Mouse (Mus musculus): ENCODE measurements at regions not wholly inside any gene's neighbourhood (a gene's known extent, or its start where the extent isn't known, plus 50 kb on each side); places are given as distances from the start of the nearest gene placed in this dataset.

DNA sequence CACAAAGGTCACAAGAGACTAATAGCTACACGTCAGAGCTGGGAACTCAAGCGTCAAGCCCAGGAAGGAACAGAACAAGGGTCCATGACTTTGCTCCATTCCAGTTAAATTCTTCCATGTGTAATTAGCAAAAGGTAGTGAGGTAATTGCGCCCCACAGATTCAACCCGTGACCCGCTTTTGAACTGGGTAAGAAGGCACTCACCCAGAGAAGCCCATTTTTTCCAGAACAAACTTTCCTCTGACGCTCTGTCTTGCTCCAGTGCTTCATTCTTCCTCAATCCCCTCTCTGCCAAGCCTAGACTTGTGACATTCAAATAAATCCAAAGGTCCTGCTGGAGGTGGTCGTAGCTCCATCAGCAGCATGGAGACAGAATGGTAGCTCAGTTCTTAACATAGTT, 110.2 kb upstream of the Ccdc122 start:
- intact Hi-C loops (cut with DNase I) = no loop called here
- no peak for DNase-seq (ENCODE audit: extremely low spot score in 1 of 2, low spot score in 2 of 2)

GRCm38 (mm10) chr14:76922399-76922939, 114.1 kb upstream of the Ccdc122 start:
- intact Hi-C loops (cut with DNase I) = no loop called here
- DNase-seq (ENCODE audit: extremely low spot score in 1 of 2, low spot score in 2 of 2) = no peak

- DNase-seq (ENCODE audit: extremely low spot score in 1 of 2, low spot score in 2 of 2) = no peak
- intact Hi-C loops (cut with DNase I) = no loop called here
Measured at GRCm38 (mm10) chr14:76918091-76918490, 118.5 kb upstream of the Ccdc122 start.

GRCm38 (mm10) chr14:76917139-76917929, 119.2 kb upstream of the Ccdc122 start:
- intact Hi-C loops (cut with DNase I) = no loop called here
- no peak for DNase-seq (ENCODE audit: extremely low spot score in 1 of 2, low spot score in 2 of 2)

GRCm38 (mm10) chr14:76913850-76914249, 122.7 kb upstream of the Ccdc122 start:
- no peak for DNase-seq (ENCODE audit: extremely low spot score in 1 of 2, low spot score in 2 of 2)
- intact Hi-C loops (cut with DNase I) = no loop called here

DNA sequence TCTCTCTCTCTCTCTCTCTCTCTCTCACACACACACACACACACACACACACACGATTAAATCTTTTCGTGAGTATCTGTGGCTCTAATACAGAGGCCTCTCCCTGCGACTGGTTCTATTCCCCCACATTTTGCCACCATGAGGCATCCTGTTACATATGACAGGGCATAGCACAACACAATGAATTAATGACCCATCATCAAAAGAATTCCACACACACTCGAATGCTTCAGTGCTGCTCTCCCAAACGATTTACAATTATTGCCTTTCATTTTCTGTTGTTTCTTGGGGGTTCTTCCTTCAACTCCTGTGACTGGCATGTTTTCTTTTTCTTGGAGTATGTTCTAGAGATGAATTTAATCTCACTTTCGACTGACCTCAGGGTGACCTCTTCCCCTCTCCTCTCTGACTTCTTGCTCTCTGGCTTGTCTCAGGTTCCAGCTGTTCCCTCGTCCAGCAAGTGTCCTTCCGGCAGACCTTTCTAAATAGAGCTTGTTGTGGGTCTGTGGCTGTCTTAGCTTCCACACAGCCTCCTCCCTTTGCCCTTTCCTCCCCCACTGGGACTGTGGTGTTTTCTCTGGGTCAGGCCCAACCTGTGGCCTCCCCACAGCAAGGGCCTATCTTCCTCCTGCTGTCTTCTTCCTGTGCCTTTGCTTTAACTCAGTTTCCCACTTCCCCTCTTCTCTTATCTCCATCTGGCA, 124.1 kb upstream of the Ccdc122 start:
- peak in 1 of 2 experiments; percentile 48 for DNase-seq (ENCODE audit: extremely low spot score in 1 of 2, low spot score in 2 of 2)
- intact Hi-C loops (cut with DNase I) = no loop called here

DNA sequence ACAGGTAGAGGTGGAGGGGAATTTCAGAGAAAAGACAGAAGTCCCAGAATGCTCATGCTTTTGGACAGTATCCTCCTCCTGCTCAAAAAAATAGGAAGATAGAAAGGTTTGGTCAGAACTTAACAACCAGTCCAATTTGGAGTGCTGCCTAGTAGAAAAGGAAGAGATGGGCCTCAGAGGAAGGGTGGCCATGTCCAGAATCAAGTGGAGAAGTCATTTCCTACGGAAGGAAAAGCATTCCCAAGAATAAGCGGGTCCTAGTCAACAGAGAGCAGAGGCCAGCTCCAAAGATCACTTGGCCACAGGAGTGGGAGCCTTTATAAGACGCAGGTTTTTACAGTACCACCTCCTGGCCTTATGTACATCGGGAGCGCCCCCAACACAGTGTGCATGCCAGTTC, 125.3 kb upstream of the Ccdc122 start:
- intact Hi-C loops (cut with DNase I) = no loop called here
- no peak for DNase-seq (ENCODE audit: extremely low spot score in 1 of 2, low spot score in 2 of 2)

DNA sequence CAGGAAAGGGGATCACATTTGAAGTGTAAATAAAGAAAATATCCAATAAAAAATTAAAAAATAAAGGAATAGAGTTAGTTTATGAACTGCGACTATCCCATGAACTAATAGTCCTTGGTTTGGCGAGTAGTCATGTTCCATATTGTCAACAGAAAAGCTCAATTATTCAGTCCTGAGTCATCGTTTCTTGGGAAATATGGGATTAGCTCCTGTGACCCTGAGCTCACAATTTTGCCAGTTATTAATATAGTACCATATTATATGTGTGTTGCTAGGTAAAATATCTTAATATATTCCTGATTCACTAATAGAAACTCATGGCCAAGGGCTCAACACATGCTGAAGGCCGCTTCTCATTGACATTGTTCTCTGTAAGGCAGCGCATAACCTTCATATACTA, 126.4 kb upstream of the Ccdc122 start:
- no peak for DNase-seq (ENCODE audit: extremely low spot score in 1 of 2, low spot score in 2 of 2)
- intact Hi-C loops (cut with DNase I) = no loop called here

- DNase-seq (ENCODE audit: extremely low spot score in 1 of 2, low spot score in 2 of 2) = peak in 1 of 2 experiments; percentile 44
- intact Hi-C loops (cut with DNase I) = no loop called here
Measured at GRCm38 (mm10) chr14:76907941-76908340, 128.6 kb upstream of the Ccdc122 start.

DNA sequence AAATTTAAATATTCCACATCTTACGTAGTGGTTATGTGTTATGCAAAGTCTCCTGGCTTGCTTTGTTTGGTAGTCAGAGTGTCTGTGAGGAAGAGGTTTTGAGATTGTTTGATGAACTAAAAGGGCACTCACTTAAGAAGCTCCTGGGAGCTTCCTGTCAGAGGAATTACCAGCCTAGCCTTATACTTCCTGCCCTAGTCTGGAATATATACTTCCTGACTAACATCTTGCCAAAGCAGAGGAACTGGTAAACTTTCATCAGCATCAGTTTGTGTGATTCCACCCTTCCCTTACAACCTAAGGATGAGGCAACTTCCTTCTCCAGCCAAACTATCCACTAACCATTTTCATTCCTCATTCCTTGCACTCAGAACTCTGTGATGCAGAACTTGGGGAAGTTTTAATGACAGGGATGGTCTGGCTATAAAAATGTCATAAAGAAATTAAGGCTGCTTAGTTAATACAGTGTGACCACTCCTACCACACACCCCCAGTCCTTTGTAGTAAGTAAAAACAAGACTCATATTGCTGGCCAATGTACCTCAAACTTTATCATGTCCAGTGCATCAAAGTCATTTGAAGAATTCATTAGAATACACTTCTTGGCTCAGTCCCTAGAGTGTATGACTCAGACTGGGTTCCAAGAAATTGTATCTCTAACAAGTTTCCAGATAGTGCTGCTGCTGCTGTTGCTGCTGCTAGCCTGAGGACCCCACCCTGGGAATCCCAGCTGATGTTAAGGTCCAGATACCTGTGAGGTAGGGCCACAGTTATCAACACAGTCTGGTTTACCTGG, 133.4 kb upstream of the Ccdc122 start:
- intact Hi-C loops (cut with DNase I) = no loop called here
- DNase-seq (ENCODE audit: extremely low spot score in 1 of 2, low spot score in 2 of 2) = no peak

GRCm38 (mm10) chr14:76901490-76901889, 135.1 kb upstream of the Ccdc122 start:
- intact Hi-C loops (cut with DNase I) = no loop called here
- DNase-seq (ENCODE audit: extremely low spot score in 1 of 2, low spot score in 2 of 2) = no peak

DNA sequence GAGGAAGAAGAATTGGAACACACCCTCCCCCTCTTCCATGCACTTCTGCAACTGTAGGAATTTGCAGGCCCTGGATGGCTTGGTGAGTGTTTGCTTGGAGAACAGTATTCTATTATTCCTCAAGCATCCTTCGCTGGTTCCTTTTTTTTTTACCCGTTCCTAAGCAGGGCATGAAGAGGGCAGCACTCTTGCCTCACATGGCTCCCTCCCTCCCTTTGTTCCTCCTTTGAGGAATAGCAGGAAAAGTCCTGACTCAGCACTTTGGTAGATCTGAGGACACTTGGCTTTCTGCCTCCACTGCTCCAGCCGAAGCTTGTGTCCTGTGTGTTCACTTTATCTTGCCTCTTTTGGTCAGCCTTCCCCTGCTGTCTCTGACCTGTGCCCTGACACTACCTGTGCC, 137.2 kb upstream of the Ccdc122 start:
- no peak for DNase-seq (ENCODE audit: extremely low spot score in 1 of 2, low spot score in 2 of 2)
- intact Hi-C loops (cut with DNase I) = no loop called here

- no peak for DNase-seq (ENCODE audit: extremely low spot score in 1 of 2, low spot score in 2 of 2)
- intact Hi-C loops (cut with DNase I) = loop anchor here (5.0 kb wide), 1 partner anchor 120 kb away; no protein-coding TSS in a partner anchor
Measured at GRCm38 (mm10) chr14:76887708-76888107, 148.9 kb upstream of the Ccdc122 start.

GRCm38 (mm10) chr14:76887201-76887600, 149.4 kb upstream of the Ccdc122 start:
- no peak for DNase-seq (ENCODE audit: extremely low spot score in 1 of 2, low spot score in 2 of 2)
- intact Hi-C loops (cut with DNase I) = loop anchor here (5.0 kb wide), 1 partner anchor 120 kb away; no protein-coding TSS in a partner anchor

GRCm38 (mm10) chr14:76883231-76883651, 153.3 kb upstream of the Ccdc122 start:
- intact Hi-C loops (cut with DNase I) = no loop called here
- no peak for DNase-seq (ENCODE audit: extremely low spot score in 1 of 2, low spot score in 2 of 2)

DNA sequence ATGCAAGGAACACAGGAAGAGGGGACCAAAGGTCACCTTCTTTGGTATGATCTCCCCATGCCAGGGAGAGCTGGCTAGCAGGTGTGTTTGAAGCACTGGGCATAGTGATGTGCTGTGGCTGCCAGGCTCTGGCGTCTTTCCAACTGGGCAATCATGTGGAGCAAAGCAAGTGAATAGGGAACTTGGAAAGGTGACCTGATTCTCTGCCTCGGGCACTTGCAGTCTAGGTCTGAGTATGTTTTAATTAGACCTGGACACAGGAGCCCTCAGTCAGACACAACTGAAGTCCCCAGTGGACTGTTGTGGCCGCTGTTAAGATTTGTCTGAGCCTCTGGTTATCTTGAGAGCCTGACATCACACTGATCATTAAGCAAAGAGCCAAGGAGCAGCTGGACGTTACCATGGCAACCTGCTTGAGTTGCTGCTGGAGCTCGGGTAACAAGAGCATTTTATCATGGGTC, 153.8 kb upstream of the Ccdc122 start:
- intact Hi-C loops (cut with DNase I) = no loop called here

DNA sequence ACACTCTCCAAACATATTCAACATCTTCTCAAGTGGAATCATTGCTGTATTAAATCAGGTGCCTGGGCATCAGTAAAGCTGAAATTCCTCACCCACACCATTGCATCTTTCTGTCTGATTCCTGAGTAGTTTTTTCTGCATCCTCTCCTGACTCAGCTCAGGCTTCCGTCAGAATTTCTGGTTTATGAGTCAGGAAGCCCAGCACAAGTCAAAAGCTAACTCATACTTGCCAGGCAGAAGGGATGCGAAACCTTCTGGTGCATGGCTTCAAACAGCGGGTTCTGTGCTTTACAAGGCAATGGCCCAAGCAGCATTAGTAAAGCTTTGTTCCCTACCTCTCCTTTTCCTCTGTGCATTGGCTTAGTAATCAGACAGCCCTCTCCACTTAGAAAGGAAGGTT, 155.7 kb upstream of the Ccdc122 start:
- intact Hi-C loops (cut with DNase I) = no loop called here
- DNase-seq (ENCODE audit: extremely low spot score in 1 of 2, low spot score in 2 of 2) = no peak

More for the DNA sequence above, 153.8 kb upstream of the Ccdc122 start:
- peak; percentile 56 to 64 for DNase-seq (ENCODE audit: extremely low spot score in 1 of 2, low spot score in 2 of 2)

DNA sequence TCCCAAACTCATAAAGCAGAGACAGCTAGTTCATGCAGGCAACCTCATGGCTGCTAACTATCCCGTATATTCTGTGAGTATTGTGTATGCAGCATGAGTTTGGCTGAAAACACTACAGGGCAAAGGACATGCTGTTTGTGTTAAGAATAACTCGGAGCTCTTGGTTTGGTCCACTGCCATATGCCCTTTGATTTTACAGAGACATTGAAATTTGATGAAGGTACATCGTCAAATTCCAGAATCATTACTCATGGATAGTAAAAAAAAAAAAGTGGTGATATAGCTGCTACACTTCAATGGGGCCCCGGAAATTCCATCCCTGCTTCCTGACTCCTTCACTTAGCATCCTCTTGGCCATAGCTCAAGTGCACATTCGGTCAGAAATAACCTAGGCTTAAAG, 159.3 kb upstream of the Ccdc122 start:
- intact Hi-C loops (cut with DNase I) = loop anchor here (5.0 to 10.0 kb wide), 2 partner anchors 113 to 320 kb away; partner anchors contain the start of gene Serp2
- no peak for DNase-seq (ENCODE audit: extremely low spot score in 1 of 2, low spot score in 2 of 2)

DNA sequence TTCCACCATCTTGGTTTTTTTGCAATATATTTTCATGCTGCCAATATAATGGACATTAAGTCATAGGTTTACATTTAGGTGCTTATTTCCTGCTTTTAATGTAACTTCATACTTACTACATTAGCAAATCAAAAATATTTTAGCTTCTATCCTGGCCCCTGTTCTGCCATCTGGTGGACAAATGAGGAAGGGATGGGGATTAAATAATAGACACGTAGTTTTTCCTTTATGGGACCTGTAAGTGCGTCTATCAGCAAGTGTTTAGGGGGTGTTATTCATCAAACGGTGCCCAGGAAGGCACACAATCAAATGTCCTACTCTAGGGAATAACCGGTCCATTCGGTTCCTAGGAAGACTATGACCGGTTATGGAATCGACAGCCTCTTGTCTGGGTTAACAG, 160.6 kb upstream of the Ccdc122 start:
- intact Hi-C loops (cut with DNase I) = loop anchor here (5.0 to 10.0 kb wide), 2 partner anchors 111 to 319 kb away; partner anchors contain the start of gene Serp2
- DNase-seq (ENCODE audit: extremely low spot score in 1 of 2, low spot score in 2 of 2) = peak; percentile 37 to 66
